Mouse (Mus musculus): Measurements from ENCODE around the gene F2rl2. TPM values are rescaled to one million over a fixed set of nuclear protein-coding genes. Genes with fewer than 3 reads are reported as not detected.

The F2rl2 gene
- polyA plus RNA-seq, 1 experiment from 2014 or later = 2.9 TPM

GRCm38 (mm10) chr13:95715356-95715755 is 18.7 kb downstream of the F2rl2 start:
- Histone ChIP-seq H3K4me3 (ENCODE audit: low read depth, low read length) (no peak overlapping the region), H3K27ac (ENCODE audit: low read depth, low read length) (no peak overlapping the region), H3K36me3 (ENCODE audit: control insufficient read depth, insufficient read depth, low read length) (no peaks in the 10 kb centered on the region; the same call in 1 of the 2 replicates), H3K9me3 (ENCODE audit: control insufficient read depth, low read length) (no peaks in the 10 kb centered on the region), H3K4me1 (ENCODE audit: control insufficient read depth, insufficient read depth, low read length) (no peaks in the 10 kb centered on the region), H3K9ac (ENCODE audit: low read length) (no peak overlapping the region), H3K4me2 (no peak overlapping the region), H3K27me3 (ENCODE audit: control insufficient read depth, insufficient read depth, low read length) (no peaks in the 10 kb centered on the region)
- ATAC-seq (ENCODE audit: low FRiP score) (no peak), DNase-seq (ENCODE audit: low spot score, missing footprints) (no peak)
- 88% methylated on average over 4 of the region's 4 CpGs for WGBS

GRCm38 (mm10) chr13:95719320-95720232 is 22.9 kb downstream of the F2rl2 start:
- Histone ChIP-seq H3K4me1 (ENCODE audit: control insufficient read depth, insufficient read depth, low read length) (no peaks in the 10 kb centered on the region), H3K9ac (ENCODE audit: low read length) (no peak overlapping the region), H3K27ac (ENCODE audit: low read depth, low read length) (no peak overlapping the region), H3K4me2 (no peak overlapping the region), H3K36me3 (ENCODE audit: control insufficient read depth, insufficient read depth, low read length) (no peaks in the 10 kb centered on the region; the same call in 1 of the 2 replicates), H3K9me3 (ENCODE audit: control insufficient read depth, low read length) (no peaks in the 10 kb centered on the region), H3K27me3 (ENCODE audit: control insufficient read depth, insufficient read depth, low read length) (no peaks in the 10 kb centered on the region), H3K4me3 (ENCODE audit: low read depth, low read length) (no peak overlapping the region)
- peak; percentile 80 for ATAC-seq (ENCODE audit: low FRiP score)
- 64% methylated on average over 14 of the region's 14 CpGs for WGBS
- DNase-seq (ENCODE audit: low spot score, missing footprints) = peak; percentile 92

GRCm38 (mm10) chr13:95730491-95730890 is 33.8 kb downstream of the F2rl2 start:
- Histone ChIP-seq H3K9me3 (ENCODE audit: control insufficient read depth, low read length) (no peaks in the 10 kb centered on the region), H3K4me1 (ENCODE audit: control insufficient read depth, insufficient read depth, low read length) (no peaks in the 10 kb centered on the region), H3K4me2 (no peak overlapping the region), H3K27me3 (ENCODE audit: control insufficient read depth, insufficient read depth, low read length) (no peaks in the 10 kb centered on the region), H3K9ac (ENCODE audit: low read length) (no peak overlapping the region), H3K36me3 (ENCODE audit: control insufficient read depth, insufficient read depth, low read length) (no peaks in the 10 kb centered on the region), H3K27ac (ENCODE audit: low read depth, low read length) (no peak overlapping the region), H3K4me3 (ENCODE audit: low read depth, low read length) (no peak overlapping the region)
- no peak for DNase-seq (ENCODE audit: low spot score, missing footprints)
- 96% methylated on average over 4 of the region's 4 CpGs for WGBS
- ATAC-seq (ENCODE audit: low FRiP score) = no peak

GRCm38 (mm10) chr13:95739651-95740050 is 43.0 kb downstream of the F2rl2 start:
- no peak overlapping the region for H3K4me3 ChIP-seq (ENCODE audit: low read depth, low read length)
- DNase-seq (ENCODE audit: low spot score, missing footprints) = no peak
- H3K27me3 ChIP-seq (ENCODE audit: control insufficient read depth, insufficient read depth, low read length) = no peaks in the 10 kb centered on the region
- no peak overlapping the region for H3K27ac ChIP-seq (ENCODE audit: low read depth, low read length)
- H3K4me2 ChIP-seq = no peak overlapping the region
- no peak for ATAC-seq (ENCODE audit: low FRiP score)
- no peaks in the 10 kb centered on the region for H3K9me3 ChIP-seq (ENCODE audit: control insufficient read depth, low read length)
- no peaks in the 10 kb centered on the region for H3K36me3 ChIP-seq (ENCODE audit: control insufficient read depth, insufficient read depth, low read length)
- 81% methylated on average over 5 of the region's 5 CpGs for WGBS
- no peak overlapping the region for H3K9ac ChIP-seq (ENCODE audit: low read length)
- no peaks in the 10 kb centered on the region for H3K4me1 ChIP-seq (ENCODE audit: control insufficient read depth, insufficient read depth, low read length)

- H3K9me3 ChIP-seq (ENCODE audit: control insufficient read depth, low read length) = no peaks in the 10 kb centered on the region
- no peak overlapping the region for H3K4me3 ChIP-seq (ENCODE audit: low read depth, low read length)
- H3K36me3 ChIP-seq (ENCODE audit: control insufficient read depth, insufficient read depth, low read length) = no peaks in the 10 kb centered on the region
- no peak overlapping the region for H3K27ac ChIP-seq (ENCODE audit: low read depth, low read length)
- peak; percentile 28 for DNase-seq (ENCODE audit: low spot score, missing footprints)
- H3K4me1 ChIP-seq (ENCODE audit: control insufficient read depth, insufficient read depth, low read length) = no peaks in the 10 kb centered on the region
- no peak overlapping the region for H3K9ac ChIP-seq (ENCODE audit: low read length)
- WGBS = 94% methylated on average over 11 of the region's 11 CpGs
- no peaks in the 10 kb centered on the region for H3K27me3 ChIP-seq (ENCODE audit: control insufficient read depth, insufficient read depth, low read length)
- ATAC-seq (ENCODE audit: low FRiP score) = no peak
- no peak overlapping the region for H3K4me2 ChIP-seq
Measured at GRCm38 (mm10) chr13:95741813-95742689, 45.4 kb downstream of the F2rl2 start.

GRCm38 (mm10) chr13:95742881-95743466 is 46.3 kb downstream of the F2rl2 start:
- Histone ChIP-seq H3K27me3 (ENCODE audit: control insufficient read depth, insufficient read depth, low read length) (no peaks in the 10 kb centered on the region), H3K27ac (ENCODE audit: low read depth, low read length) (no peak overlapping the region), H3K9ac (ENCODE audit: low read length) (no peak overlapping the region), H3K9me3 (ENCODE audit: control insufficient read depth, low read length) (no peaks in the 10 kb centered on the region), H3K4me1 (ENCODE audit: control insufficient read depth, insufficient read depth, low read length) (no peaks in the 10 kb centered on the region), H3K4me2 (no peak overlapping the region), H3K4me3 (ENCODE audit: low read depth, low read length) (no peak overlapping the region), H3K36me3 (ENCODE audit: control insufficient read depth, insufficient read depth, low read length) (no peaks in the 10 kb centered on the region)
- ATAC-seq (ENCODE audit: low FRiP score) = no peak
- WGBS = 93% methylated on average over 9 of the region's 9 CpGs
- no peak for DNase-seq (ENCODE audit: low spot score, missing footprints)

- Histone ChIP-seq H3K27me3 (ENCODE audit: control insufficient read depth, insufficient read depth, low read length) (no peaks in the 10 kb centered on the region), H3K36me3 (ENCODE audit: control insufficient read depth, insufficient read depth, low read length) (no peaks in the 10 kb centered on the region), H3K9me3 (ENCODE audit: control insufficient read depth, low read length) (no peaks in the 10 kb centered on the region), H3K4me3 (ENCODE audit: low read depth, low read length) (no peak overlapping the region), H3K27ac (ENCODE audit: low read depth, low read length) (no peak overlapping the region), H3K4me2 (no peak overlapping the region), H3K4me1 (ENCODE audit: control insufficient read depth, insufficient read depth, low read length) (no peaks in the 10 kb centered on the region), H3K9ac (ENCODE audit: low read length) (no peak overlapping the region)
- 93% methylated on average over 4 of the region's 4 CpGs for WGBS
- ATAC-seq (ENCODE audit: low FRiP score) (no peak), DNase-seq (ENCODE audit: low spot score, missing footprints) (peak; percentile 12)
Measured at GRCm38 (mm10) chr13:95745451-95745850, 48.8 kb downstream of the F2rl2 start.

- H3K4me1 ChIP-seq (ENCODE audit: control insufficient read depth, insufficient read depth, low read length) = no peaks in the 10 kb centered on the region
- no peak overlapping the region for H3K27ac ChIP-seq (ENCODE audit: low read depth, low read length)
- no peaks in the 10 kb centered on the region for H3K36me3 ChIP-seq (ENCODE audit: control insufficient read depth, insufficient read depth, low read length)
- H3K27me3 ChIP-seq (ENCODE audit: control insufficient read depth, insufficient read depth, low read length) = no peaks in the 10 kb centered on the region
- ATAC-seq (ENCODE audit: low FRiP score) = peak; percentile 78
- 12% methylated on average over 6 of the region's 6 CpGs for WGBS
- no peak overlapping the region for H3K9ac ChIP-seq (ENCODE audit: low read length)
- no peak overlapping the region for H3K4me3 ChIP-seq (ENCODE audit: low read depth, low read length)
- DNase-seq (ENCODE audit: low spot score, missing footprints) = peak; percentile 85
- H3K4me2 ChIP-seq = no peak overlapping the region
- no peaks in the 10 kb centered on the region for H3K9me3 ChIP-seq (ENCODE audit: control insufficient read depth, low read length)
Measured at GRCm38 (mm10) chr13:95746509-95746908, 49.9 kb downstream of the F2rl2 start.

Data from midbrain, embryonic 11.5 days (tissue).